Comparison of ENCODE assay signal across 8 mouse cellular contexts in the genomic region with DNA sequence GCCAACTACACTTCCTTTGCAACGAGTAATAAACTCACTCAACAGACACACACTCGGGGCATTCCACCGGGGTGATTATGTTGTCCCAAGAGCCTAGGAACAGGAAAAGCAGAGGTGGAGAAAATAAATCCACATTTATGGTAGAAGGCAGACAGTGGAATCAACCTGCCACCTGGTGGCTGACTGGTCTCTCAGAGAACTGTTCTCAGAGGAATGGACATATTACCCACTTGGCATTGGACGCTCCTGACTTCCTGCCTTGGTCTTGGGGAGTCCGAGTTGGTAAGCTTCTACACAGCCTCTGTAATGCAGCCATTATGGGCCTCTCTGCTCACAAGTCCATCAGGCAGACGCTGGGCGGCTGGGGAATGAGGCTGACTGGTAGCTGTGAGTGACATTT. TPM values are rescaled to one million over a fixed set of nuclear protein-coding genes. Genes with fewer than 3 reads are reported as not detected.
DNase-seq lines count a peak whose midpoint lies in the region; ATAC-seq and TF ChIP-seq lines count a peak whose summit lies in the region.

No protein-coding gene starts in this region.

- no peaks in the 10 kb centered on the region for H3K9me3 ChIP-seq in intestine, postnatal 0 days (ENCODE audit: control insufficient read depth)
- no peaks in the 10 kb centered on the region for H3K9me3 ChIP-seq in intestine, embryonic 15.5 days
- no peaks in the 10 kb centered on the region for H3K9me3 ChIP-seq in kidney, postnatal 0 days (replicated peaks; ENCODE audit: low read length)

- H3K4me3 ChIP-seq in intestine, postnatal 0 days (ENCODE audit: low read depth, low read length) = no peak overlapping the region
- H3K4me3 ChIP-seq in intestine, embryonic 15.5 days (replicated peaks) = no peak overlapping the region
- no peak overlapping the region for H3K4me3 ChIP-seq in kidney, postnatal 0 days (replicated peaks; ENCODE audit: low read depth, low read length)
- no peak overlapping the region for H3K4me3 ChIP-seq in thymus, adult 2 months (ENCODE audit: control insufficient read depth, insufficient read depth, low read length)

- no peaks in the 10 kb centered on the region for H3K27me3 ChIP-seq in intestine, postnatal 0 days (replicated peaks; ENCODE audit: control insufficient read depth, insufficient read depth, low read length)
- no peaks in the 10 kb centered on the region for H3K27me3 ChIP-seq in intestine, embryonic 15.5 days (replicated peaks)
- no peaks in the 10 kb centered on the region for H3K27me3 ChIP-seq in kidney, postnatal 0 days (ENCODE audit: insufficient read depth, low read length)
- no peaks in the 10 kb centered on the region for H3K27me3 ChIP-seq in thymus, adult 2 months (ENCODE audit: control insufficient read depth, insufficient read depth, low read length)

- ATAC-seq in intestine, postnatal 0 days = 0 out of 2 replicates have a peak, but pooled peaks have one; percentile 33
- no peak for ATAC-seq in intestine, embryonic 15.5 days
- no peak for ATAC-seq in kidney, postnatal 0 days (replicated peaks; ENCODE audit: low FRiP score, low read depth)
- ATAC-seq in megakaryocyte-erythroid progenitor cell, adult 5-6 weeks (replicated peaks; ENCODE audit: low FRiP score, low TSS enrichment, poor library complexity, severe bottlenecking) = peak; percentile 41; the same call in 1 of the 2 replicates

- H3K36me3 ChIP-seq in intestine, postnatal 0 days (ENCODE audit: control insufficient read depth, insufficient read depth) = no peaks in the 10 kb centered on the region
- no peaks in the 10 kb centered on the region for H3K36me3 ChIP-seq in intestine, embryonic 15.5 days
- no peaks in the 10 kb centered on the region for H3K36me3 ChIP-seq in kidney, postnatal 0 days (ENCODE audit: insufficient read depth, low read length)
- H3K36me3 ChIP-seq in thymus, adult 2 months (ENCODE audit: control insufficient read depth, insufficient read depth, low read length) = no peaks in the 10 kb centered on the region

- peak; percentile 43 for DNase-seq in ES-CJ7 (ENCODE audit: low read depth, low spot score)
- peak; percentile 58 to 74 for DNase-seq in adrenal gland, postnatal 36 days
- DNase-seq in kidney, postnatal 0 days (ENCODE audit: low spot score) = peak; percentile 67
- DNase-seq in thymus, adult 2 months = no peak
- DNase-seq in yolk sac, embryonic 10.5 days (ENCODE audit: low spot score) = no peak

- no peak overlapping the region; the same call in 1 of the 2 replicates for H3K4me2 ChIP-seq in intestine, postnatal 0 days (replicated peaks; ENCODE audit: low read depth)
- no peak overlapping the region for H3K4me2 ChIP-seq in intestine, embryonic 15.5 days (replicated peaks)
- H3K4me2 ChIP-seq in kidney, postnatal 0 days (ENCODE audit: low read length) = no peak overlapping the region

- H3K27ac ChIP-seq in intestine, postnatal 0 days (ENCODE audit: low read depth, low read length) = no peak overlapping the region
- H3K27ac ChIP-seq in intestine, embryonic 15.5 days = no peak overlapping the region
- no peak overlapping the region for H3K27ac ChIP-seq in kidney, postnatal 0 days
- H3K27ac ChIP-seq in thymus, adult 2 months (ENCODE audit: control insufficient read depth, insufficient read depth, low read length) = no peak overlapping the region

- no peaks in the 10 kb centered on the region for H3K4me1 ChIP-seq in intestine, postnatal 0 days (replicated peaks; ENCODE audit: control insufficient read depth, insufficient read depth, low read length)
- no peaks in the 10 kb centered on the region for H3K4me1 ChIP-seq in intestine, embryonic 15.5 days (replicated peaks)
- no peaks in the 10 kb centered on the region for H3K4me1 ChIP-seq in kidney, postnatal 0 days (replicated peaks; ENCODE audit: insufficient read depth, low read length)
- peaks cover 2% of the 10 kb centered on the region; the same call in 1 of the 2 replicates for H3K4me1 ChIP-seq in thymus, adult 2 months (replicated peaks; ENCODE audit: control insufficient read depth, insufficient read depth, low read length)

- peak; percentile 89 for TF ChIP-seq CTCF in intestine, postnatal 0 days (IDR thresholded peaks at IDR 0.05; ENCODE audit: low read depth)
- peak; percentile 81 for TF ChIP-seq CTCF in kidney, postnatal 0 days (IDR thresholded peaks at IDR 0.05; ENCODE audit: low read depth)
- no peak for TF ChIP-seq CTCF in thymus, adult 2 months (IDR thresholded peaks at IDR 0.05; ENCODE audit: borderline replicate concordance, control insufficient read depth, extremely low read depth, insufficient read depth, low read length, poor library complexity)

- 37% methylated on average over 7 of the region's 7 CpGs for WGBS in intestine, postnatal 0 days
- WGBS in intestine, embryonic 15.5 days = 42% methylated on average over 7 of the region's 7 CpGs
- WGBS in kidney, postnatal 0 days = 34% methylated on average over 7 of the region's 7 CpGs
- 29% methylated on average over 7 of the region's 7 CpGs for WGBS in thymus, adult 2 months

- no peak for TF ChIP-seq POLR2A in thymus, adult 2 months (IDR thresholded peaks at IDR 0.05; ENCODE audit: control insufficient read depth, extremely low read depth, insufficient read depth, low read length, poor library complexity)

- no peak overlapping the region for H3K9ac ChIP-seq in intestine, postnatal 0 days (ENCODE audit: low read depth, low read length)
- H3K9ac ChIP-seq in intestine, embryonic 15.5 days = no peak overlapping the region
- no peak overlapping the region for H3K9ac ChIP-seq in kidney, postnatal 0 days (ENCODE audit: low read depth, low read length)

RNA-seq across cellular contexts. Expression of gene Ccrl2, which starts 14.9 kb away (rescaled TPM):
- 2.7 and 3.8 TPM in 2 replicates for polyA plus RNA-seq in intestine, postnatal 0 days (2015; fragmentation: Nextera tagmentation; extraction: Ambion mirVana)
- 1.8 and 2.6 TPM in 2 replicates for polyA plus RNA-seq in intestine, embryonic 15.5 days (2015; fragmentation: Nextera tagmentation; extraction: Ambion mirVana)
- 1 to 10 TPM; 7.2 to 9.2 TPM for total RNA-seq in adrenal gland, postnatal 36 days (2021)
- polyA plus RNA-seq in kidney, postnatal 0 days (2015; fragmentation: Nextera tagmentation; extraction: Ambion mirVana) = 2.7 and 3.5 TPM in 2 replicates
- 0.82 and 1.8 TPM in 2 replicates for total RNA-seq in megakaryocyte-erythroid progenitor cell, adult 5-6 weeks (2014; fragmentation: Nextera tagmentation)
- total RNA-seq in megakaryocyte-erythroid progenitor cell, adult 5-6 weeks (2017) = 1.8 and 3.1 TPM in 2 replicates
- polyA plus RNA-seq in thymus, adult 2 months (2012; rRNA removed) = 2.3 and 3.6 TPM in 2 replicates

RNA-seq across cellular contexts. Expression of gene Lrrfip2, which starts 45.2 kb away (rescaled TPM):
- 45.1 and 46.1 TPM in 2 replicates for polyA plus RNA-seq in intestine, postnatal 0 days (2015; fragmentation: Nextera tagmentation; extraction: Ambion mirVana)
- 41.4 and 41.6 TPM in 2 replicates for polyA plus RNA-seq in intestine, embryonic 15.5 days (2015; fragmentation: Nextera tagmentation; extraction: Ambion mirVana)
- total RNA-seq in adrenal gland, postnatal 36 days (2021) = 10 to 100 TPM; 53.0 to 57.3 TPM
- polyA plus RNA-seq in kidney, postnatal 0 days (2015; fragmentation: Nextera tagmentation; extraction: Ambion mirVana) = 39.6 and 39.9 TPM in 2 replicates
- total RNA-seq in megakaryocyte-erythroid progenitor cell, adult 5-6 weeks (2014; fragmentation: Nextera tagmentation) = 15.9 and 31.8 TPM in 2 replicates
- 54.7 and 56.0 TPM in 2 replicates for total RNA-seq in megakaryocyte-erythroid progenitor cell, adult 5-6 weeks (2017)
- 8.4 TPM in 2 replicates for polyA plus RNA-seq in thymus, adult 2 months (2012; rRNA removed)

RNA-seq across cellular contexts. Expression of gene Ltf, which starts 53.1 kb away (rescaled TPM):
- polyA plus RNA-seq in intestine, postnatal 0 days (2015; fragmentation: Nextera tagmentation; extraction: Ambion mirVana) = 8.3 and 14.1 TPM in 2 replicates
- 2.2 and 5.1 TPM in 2 replicates for polyA plus RNA-seq in intestine, embryonic 15.5 days (2015; fragmentation: Nextera tagmentation; extraction: Ambion mirVana)
- 1 to 10 TPM in 1 of 2 experiments, under 1 TPM in 1; 0.66 to 1.1 TPM for total RNA-seq in adrenal gland, postnatal 36 days (2021)
- polyA plus RNA-seq in kidney, postnatal 0 days (2015; fragmentation: Nextera tagmentation; extraction: Ambion mirVana) = 2.2 and 2.5 TPM in 2 replicates
- total RNA-seq in megakaryocyte-erythroid progenitor cell, adult 5-6 weeks (2014; fragmentation: Nextera tagmentation) = 126 TPM in 1 of 2 replicates, not detected in the other
- 5.8 and 33.5 TPM in 2 replicates for total RNA-seq in megakaryocyte-erythroid progenitor cell, adult 5-6 weeks (2017)
- polyA plus RNA-seq in thymus, adult 2 months (2012; rRNA removed) = 3.5 and 4.9 TPM in 2 replicates

Comparison
In these comparisons a context has a peak if more than half of its experiments do, and no peak if none do; other contexts are left out.
1. ATAC-seq: peak in intestine, postnatal 0 days (single experiment) and megakaryocyte-erythroid progenitor cell, adult 5-6 weeks (single experiment); none in intestine, embryonic 15.5 days (single experiment) and kidney, postnatal 0 days (single experiment).
2. DNase-seq: peak in ES-CJ7 (single experiment), adrenal gland, postnatal 36 days (2 of 2) and kidney, postnatal 0 days (single experiment); none in thymus, adult 2 months (single experiment) and yolk sac, embryonic 10.5 days (single experiment).